Mouse (Mus musculus): ENCODE results near the gene Fat1. TPM values are rescaled to one million over a fixed set of nuclear protein-coding genes. Genes with fewer than 3 reads are reported as not detected.

The Fat1 gene
- total and polyA plus RNA-seq, 2 experiments: 8.9 to 9.6 TPM

GRCm38 (mm10) chr8:45021911-45022665 is 86.8 kb downstream of the Fat1 start:
- H3K27me3 ChIP-seq (ENCODE audit: control insufficient read depth, insufficient read depth, low read length): no peaks in the 10 kb centered on the region
- no peak overlapping the region for H3K27ac ChIP-seq (replicated peaks; ENCODE audit: insufficient read depth, low read depth, low read length)
- no peak for TF ChIP-seq CTCF (IDR thresholded peaks at IDR 0.05; ENCODE audit: low read depth, low read length)
- H3K9ac ChIP-seq (ENCODE audit: low read depth, low read length): no peak overlapping the region
- peaks cover 81% of the 10 kb centered on the region for H3K36me3 ChIP-seq (ENCODE audit: control insufficient read depth, insufficient read depth, low read length)
- H3K79me2 ChIP-seq (ENCODE audit: control insufficient read depth, insufficient read depth, low read length): no peaks in the 10 kb centered on the region
- H3K4me3 ChIP-seq (ENCODE audit: insufficient read depth, low read depth, low read length): no peak overlapping the region
- DNase-seq (ENCODE audit: extremely low read depth, low read depth, low spot score): no peak
- 93% methylated on average over 21 of the region's 21 CpGs for WGBS
- H3K4me1 ChIP-seq (ENCODE audit: control insufficient read depth, insufficient read depth, low read length): no peaks in the 10 kb centered on the region

- H3K9ac ChIP-seq (ENCODE audit: low read depth, low read length): no peak overlapping the region
- 90% methylated on average over 6 of the region's 6 CpGs for WGBS
- TF ChIP-seq POLR2A (IDR thresholded peaks at IDR 0.05; ENCODE audit: extremely low read depth, insufficient read depth, low read length) (no peak), CTCF (IDR thresholded peaks at IDR 0.05; ENCODE audit: low read depth, low read length) (no peak)
- no peak for DNase-seq (ENCODE audit: extremely low read depth, low read depth, low spot score)
- no peak overlapping the region for H3K27ac ChIP-seq (replicated peaks; ENCODE audit: insufficient read depth, low read depth, low read length)
- H3K4me1 ChIP-seq (ENCODE audit: control insufficient read depth, insufficient read depth, low read length): no peaks in the 10 kb centered on the region
- no peaks in the 10 kb centered on the region for H3K79me2 ChIP-seq (ENCODE audit: control insufficient read depth, insufficient read depth, low read length)
- H3K4me3 ChIP-seq (ENCODE audit: insufficient read depth, low read depth, low read length): no peak overlapping the region
- H3K27me3 ChIP-seq (ENCODE audit: control insufficient read depth, insufficient read depth, low read length): no peaks in the 10 kb centered on the region
- H3K36me3 ChIP-seq (ENCODE audit: control insufficient read depth, insufficient read depth, low read length): peaks cover 82% of the 10 kb centered on the region
Measured at GRCm38 (mm10) chr8:45028081-45028497, 92.8 kb downstream of the Fat1 start.

DNA sequence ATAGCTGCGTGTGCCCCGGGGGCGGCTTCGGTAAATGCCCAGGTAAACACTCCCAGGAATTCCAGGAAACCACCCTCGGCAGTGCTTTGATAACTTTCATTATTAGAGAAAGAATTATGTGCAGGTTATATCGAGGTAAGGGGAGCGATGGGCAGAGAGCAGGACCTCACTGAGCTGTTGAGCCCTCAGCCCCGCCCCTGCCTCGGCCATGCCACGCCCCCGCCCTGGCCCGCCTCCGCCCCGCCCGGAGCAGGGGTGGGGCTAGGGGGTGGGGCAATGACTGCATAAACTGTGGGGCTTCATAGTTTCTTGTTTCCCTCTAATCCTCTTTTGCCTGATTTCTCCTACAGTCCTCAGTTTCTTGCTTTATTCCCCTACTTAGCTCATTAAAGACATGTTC is 103.1 kb downstream of the Fat1 start:
- H3K27ac ChIP-seq (replicated peaks; ENCODE audit: insufficient read depth, low read depth, low read length): no peak overlapping the region
- no peak overlapping the region for H3K4me3 ChIP-seq (ENCODE audit: insufficient read depth, low read depth, low read length)
- no peak for DNase-seq (ENCODE audit: extremely low read depth, low read depth, low spot score)
- no peaks in the 10 kb centered on the region for H3K79me2 ChIP-seq (ENCODE audit: control insufficient read depth, insufficient read depth, low read length)
- TF ChIP-seq CTCF (IDR thresholded peaks at IDR 0.05; ENCODE audit: low read depth, low read length): no peak
- TF ChIP-seq POLR2A (IDR thresholded peaks at IDR 0.05; ENCODE audit: extremely low read depth, insufficient read depth, low read length): no peak
- WGBS: 94% methylated on average over 15 of the region's 15 CpGs
- H3K4me1 ChIP-seq (ENCODE audit: control insufficient read depth, insufficient read depth, low read length): no peaks in the 10 kb centered on the region
- peaks cover 96% of the 10 kb centered on the region for H3K36me3 ChIP-seq (ENCODE audit: control insufficient read depth, insufficient read depth, low read length)
- no peak overlapping the region for H3K9ac ChIP-seq (ENCODE audit: low read depth, low read length)
- peaks cover 6% of the 10 kb centered on the region; the same call in 1 of the 2 replicates for H3K27me3 ChIP-seq (ENCODE audit: control insufficient read depth, insufficient read depth, low read length)

DNA sequence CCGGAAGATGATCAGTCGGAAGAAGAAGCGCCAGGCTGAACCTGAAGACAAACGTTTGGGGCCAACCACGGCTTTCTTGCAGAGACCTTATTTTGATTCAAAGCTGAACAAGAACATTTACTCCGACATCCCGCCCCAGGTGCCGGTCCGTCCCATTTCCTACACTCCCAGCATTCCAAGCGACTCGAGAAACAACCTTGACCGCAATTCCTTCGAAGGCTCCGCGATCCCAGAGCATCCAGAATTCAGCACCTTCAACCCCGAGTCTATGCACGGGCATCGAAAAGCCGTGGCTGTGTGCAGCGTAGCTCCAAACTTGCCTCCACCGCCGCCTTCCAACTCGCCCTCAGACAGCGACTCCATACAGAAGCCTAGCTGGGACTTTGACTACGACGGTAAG is 108.9 kb downstream of the Fat1 start:
- 97% methylated on average over 26 of the region's 26 CpGs for WGBS
- Histone ChIP-seq H3K4me1 (ENCODE audit: control insufficient read depth, insufficient read depth, low read length) (no peaks in the 10 kb centered on the region), H3K79me2 (ENCODE audit: control insufficient read depth, insufficient read depth, low read length) (no peaks in the 10 kb centered on the region), H3K27ac (replicated peaks; ENCODE audit: insufficient read depth, low read depth, low read length) (no peak overlapping the region), H3K9ac (ENCODE audit: low read depth, low read length) (no peak overlapping the region), H3K4me3 (ENCODE audit: insufficient read depth, low read depth, low read length) (no peak overlapping the region), H3K27me3 (ENCODE audit: control insufficient read depth, insufficient read depth, low read length) (peaks cover 11% of the 10 kb centered on the region; the same call in 1 of the 2 replicates), H3K36me3 (ENCODE audit: control insufficient read depth, insufficient read depth, low read length) (peaks cover 87% of the 10 kb centered on the region)
- TF ChIP-seq CTCF (IDR thresholded peaks at IDR 0.05; ENCODE audit: low read depth, low read length) (no peak), POLR2A (IDR thresholded peaks at IDR 0.05; ENCODE audit: extremely low read depth, insufficient read depth, low read length) (no peak)
- DNase-seq (ENCODE audit: extremely low read depth, low read depth, low spot score): no peak

- no peak overlapping the region for H3K27ac ChIP-seq (replicated peaks; ENCODE audit: insufficient read depth, low read depth, low read length)
- WGBS: 89% methylated on average over 8 of the region's 8 CpGs
- 0 out of 2 replicates have a peak, but pooled peaks cover 5% of the 10 kb centered on the region for H3K27me3 ChIP-seq (ENCODE audit: control insufficient read depth, insufficient read depth, low read length)
- H3K79me2 ChIP-seq (ENCODE audit: control insufficient read depth, insufficient read depth, low read length): no peaks in the 10 kb centered on the region
- H3K9ac ChIP-seq (ENCODE audit: low read depth, low read length): no peak overlapping the region
- TF ChIP-seq POLR2A (IDR thresholded peaks at IDR 0.05; ENCODE audit: extremely low read depth, insufficient read depth, low read length) (no peak), CTCF (IDR thresholded peaks at IDR 0.05; ENCODE audit: low read depth, low read length) (no peak)
- peaks cover 71% of the 10 kb centered on the region for H3K36me3 ChIP-seq (ENCODE audit: control insufficient read depth, insufficient read depth, low read length)
- H3K4me1 ChIP-seq (ENCODE audit: control insufficient read depth, insufficient read depth, low read length): no peaks in the 10 kb centered on the region
- no peak overlapping the region for H3K4me3 ChIP-seq (ENCODE audit: insufficient read depth, low read depth, low read length)
- no peak for DNase-seq (ENCODE audit: extremely low read depth, low read depth, low spot score)
Measured at GRCm38 (mm10) chr8:45050451-45050850, 115.2 kb downstream of the Fat1 start.

DNA sequence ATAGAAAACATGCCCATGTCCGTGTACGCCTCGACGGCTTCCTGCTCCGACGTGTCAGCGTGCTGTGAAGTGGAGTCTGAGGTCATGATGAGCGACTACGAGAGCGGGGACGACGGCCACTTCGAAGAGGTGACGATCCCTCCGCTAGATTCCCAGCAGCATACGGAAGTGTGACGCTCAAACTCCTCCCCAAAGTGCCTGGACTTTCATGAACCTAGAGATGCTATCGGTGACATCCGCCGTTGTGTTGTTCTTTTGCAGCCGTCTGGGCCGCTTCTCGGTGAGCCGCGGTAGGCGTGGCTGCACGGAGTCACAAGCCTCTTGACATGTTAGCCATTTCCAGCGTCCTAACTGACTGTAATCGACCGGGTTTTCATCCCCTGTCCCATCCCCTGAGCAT is 116.0 kb downstream of the Fat1 start:
- 95% methylated on average over 30 of the region's 30 CpGs for WGBS
- Histone ChIP-seq H3K4me1 (ENCODE audit: control insufficient read depth, insufficient read depth, low read length) (no peaks in the 10 kb centered on the region), H3K4me3 (ENCODE audit: insufficient read depth, low read depth, low read length) (no peak overlapping the region), H3K27me3 (ENCODE audit: control insufficient read depth, insufficient read depth, low read length) (0 out of 2 replicates have a peak, but pooled peaks cover 5% of the 10 kb centered on the region), H3K27ac (replicated peaks; ENCODE audit: insufficient read depth, low read depth, low read length) (no peak overlapping the region), H3K36me3 (ENCODE audit: control insufficient read depth, insufficient read depth, low read length) (peaks cover 67% of the 10 kb centered on the region), H3K9ac (ENCODE audit: low read depth, low read length) (no peak overlapping the region), H3K79me2 (ENCODE audit: control insufficient read depth, insufficient read depth, low read length) (no peaks in the 10 kb centered on the region)
- TF ChIP-seq POLR2A (IDR thresholded peaks at IDR 0.05; ENCODE audit: extremely low read depth, insufficient read depth, low read length): no peak
- TF ChIP-seq CTCF (IDR thresholded peaks at IDR 0.05; ENCODE audit: low read depth, low read length): no peak
- no peak for DNase-seq (ENCODE audit: extremely low read depth, low read depth, low spot score)

Measured in liver, adult 2 months (tissue).